Mouse (Mus musculus): ENCODE data around the gene Rptor. TPM values are rescaled to one million over a fixed set of nuclear protein-coding genes. Genes with fewer than 3 reads are reported as not detected.

Rptor gene
- total and polyA plus RNA-seq, 3 experiments, result 33.9 to 34.9 TPM; not detected in 1

- no peak overlapping the region for H3K27ac ChIP-seq (ENCODE audit: control insufficient read depth, low read depth, low read length)
- no peak overlapping the region for H3K9ac ChIP-seq (ENCODE audit: control insufficient read depth, low read depth, low read length, poor library complexity, severe bottlenecking)
- TF ChIP-seq NRF1 (IDR thresholded peaks at IDR 0.05; ENCODE audit: insufficient read depth, low read depth, low read length, poor library complexity, severe bottlenecking), result no peak
- no peak for TF ChIP-seq E2F4 (IDR thresholded peaks at IDR 0.05; ENCODE audit: borderline replicate concordance, low read depth, low read length)
- no peak for TF ChIP-seq CTCF (IDR thresholded peaks at IDR 0.05 in 2 of 3, conservative IDR thresholded peaks at IDR 0.05 in 1 of 3; ENCODE audit: control insufficient read depth in 1 of 3, insufficient read depth in 1 of 3, low read depth in 2 of 3, low read length in 3 of 3, poor library complexity in 1 of 3, severe bottlenecking in 1 of 3)
- no peak for TF ChIP-seq MYB (IDR thresholded peaks at IDR 0.05; ENCODE audit: low read depth, low read length)
- no peak for DNase-seq (ENCODE audit: low read depth, low spot score)
- H3K4me1 ChIP-seq (ENCODE audit: control insufficient read depth in 1 of 2, insufficient read depth in 2 of 2, low read length in 2 of 2), result peaks cover 0 to 13% of the 10 kb centered on the region in 2 experiments; a peak in 3 of 4 replicates
- no peaks in the 10 kb centered on the region for H3K27me3 ChIP-seq (ENCODE audit: control insufficient read depth in 1 of 2, insufficient read depth in 2 of 2, low read length in 2 of 2)
- H3K4me3 ChIP-seq (ENCODE audit: control insufficient read depth in 1 of 2, insufficient read depth in 1 of 2, low read depth in 2 of 2, low read length in 2 of 2), result no peak overlapping the region
- H3K36me3 ChIP-seq (ENCODE audit: control insufficient read depth in 1 of 2, insufficient read depth in 2 of 2, low read length in 2 of 2), result no peaks in the 10 kb centered on the region
- no peaks in the 10 kb centered on the region for H3K9me3 ChIP-seq (replicated peaks; ENCODE audit: insufficient read depth, low read length)
- peaks cover 5% of the 10 kb centered on the region; the same call in 1 of the 2 replicates for H3K79me2 ChIP-seq (ENCODE audit: control insufficient read depth, insufficient read depth, low read length, poor library complexity)
Observed at GRCm38 (mm10) chr11:119916102-119916790, 313.5 kb downstream of the Rptor start.

- Histone ChIP-seq H3K4me3 (ENCODE audit: control insufficient read depth in 1 of 2, insufficient read depth in 1 of 2, low read depth in 2 of 2, low read length in 2 of 2) (no peak overlapping the region), H3K27ac (ENCODE audit: control insufficient read depth, low read depth, low read length) (no peak overlapping the region), H3K9ac (ENCODE audit: control insufficient read depth, low read depth, low read length, poor library complexity, severe bottlenecking) (no peak overlapping the region), H3K36me3 (ENCODE audit: control insufficient read depth in 1 of 2, insufficient read depth in 2 of 2, low read length in 2 of 2) (no peaks in the 10 kb centered on the region), H3K27me3 (ENCODE audit: control insufficient read depth in 1 of 2, insufficient read depth in 2 of 2, low read length in 2 of 2) (no peaks in the 10 kb centered on the region), H3K79me2 (ENCODE audit: control insufficient read depth, insufficient read depth, low read length, poor library complexity) (peaks cover 5% of the 10 kb centered on the region; the same call in 1 of the 2 replicates), H3K4me1 (ENCODE audit: control insufficient read depth in 1 of 2, insufficient read depth in 2 of 2, low read length in 2 of 2) (peaks cover 0 to 13% of the 10 kb centered on the region in 2 experiments; a peak in 3 of 4 replicates), H3K9me3 (replicated peaks; ENCODE audit: insufficient read depth, low read length) (no peaks in the 10 kb centered on the region)
- no peak for TF ChIP-seq CTCF (IDR thresholded peaks at IDR 0.05 in 2 of 3, conservative IDR thresholded peaks at IDR 0.05 in 1 of 3; ENCODE audit: control insufficient read depth in 1 of 3, insufficient read depth in 1 of 3, low read depth in 2 of 3, low read length in 3 of 3, poor library complexity in 1 of 3, severe bottlenecking in 1 of 3)
- TF ChIP-seq RCOR1 (IDR thresholded peaks at IDR 0.05; ENCODE audit: low read depth, low read length), result no peak
- no peak for TF ChIP-seq ZKSCAN1 (IDR thresholded peaks at IDR 0.05; ENCODE audit: low read depth, low read length)
- TF ChIP-seq ZNF384 (IDR thresholded peaks at IDR 0.05; ENCODE audit: low read depth, low read length), result no peak
- TF ChIP-seq E2F4 (IDR thresholded peaks at IDR 0.05; ENCODE audit: borderline replicate concordance, low read depth, low read length), result no peak
- TF ChIP-seq RAD21 (IDR thresholded peaks at IDR 0.05; ENCODE audit: low read depth, low read length), result no peak
- TF ChIP-seq NRF1 (IDR thresholded peaks at IDR 0.05; ENCODE audit: insufficient read depth, low read depth, low read length, poor library complexity, severe bottlenecking), result no peak
- TF ChIP-seq ZMIZ1 (IDR thresholded peaks at IDR 0.05; ENCODE audit: low read depth, low read length), result no peak
- no peak for TF ChIP-seq GABPA (IDR thresholded peaks at IDR 0.05; ENCODE audit: low read depth, low read length)
- no peak for TF ChIP-seq ELF1 (IDR thresholded peaks at IDR 0.05; ENCODE audit: low read depth, low read length)
- no peak for DNase-seq (ENCODE audit: low read depth, low spot score)
Observed at GRCm38 (mm10) chr11:119916834-119917469, 314.2 kb downstream of the Rptor start.

Measured in MEL (cell line).